Mouse (Mus musculus): Measurements from ENCODE around the gene Hp. TPM values are rescaled to one million over a fixed set of nuclear protein-coding genes. Genes with fewer than 3 reads are reported as not detected.
A peak's percentile ranks its signal among the peaks of the same experiment; 100 is the strongest.

The Hp gene
- total and polyA plus RNA-seq, 2 experiments from 2014 or later = 0.26 to 1.6 TPM

- DNase-seq (ENCODE audit: low spot score) = no peak
- WGBS = 84% methylated on average over 4 of the region's 4 CpGs
- Histone ChIP-seq H3K27me3 (ENCODE audit: insufficient read depth, low read length) (no peaks in the 10 kb centered on the region), H3K4me1 (ENCODE audit: insufficient read depth, low read length) (no peaks in the 10 kb centered on the region), H3K27ac (ENCODE audit: low read depth, low read length) (no peak overlapping the region), H3K4me2 (ENCODE audit: low read depth, low read length, poor library complexity, severe bottlenecking) (no peak overlapping the region), H3K9me3 (ENCODE audit: low read length) (no peaks in the 10 kb centered on the region), H3K4me3 (ENCODE audit: low read depth, low read length) (no peak overlapping the region), H3K9ac (replicated peaks; ENCODE audit: low read length, poor library complexity, severe bottlenecking) (no peak overlapping the region), H3K36me3 (ENCODE audit: insufficient read depth, low read length) (no peaks in the 10 kb centered on the region)
- no peak for TF ChIP-seq CTCF (IDR thresholded peaks at IDR 0.05)
- no peak for ATAC-seq (ENCODE audit: low FRiP score)
Observed at GRCm38 (mm10) chr8:109584293-109584692, 5.3 kb upstream of the Hp start.

DNA sequence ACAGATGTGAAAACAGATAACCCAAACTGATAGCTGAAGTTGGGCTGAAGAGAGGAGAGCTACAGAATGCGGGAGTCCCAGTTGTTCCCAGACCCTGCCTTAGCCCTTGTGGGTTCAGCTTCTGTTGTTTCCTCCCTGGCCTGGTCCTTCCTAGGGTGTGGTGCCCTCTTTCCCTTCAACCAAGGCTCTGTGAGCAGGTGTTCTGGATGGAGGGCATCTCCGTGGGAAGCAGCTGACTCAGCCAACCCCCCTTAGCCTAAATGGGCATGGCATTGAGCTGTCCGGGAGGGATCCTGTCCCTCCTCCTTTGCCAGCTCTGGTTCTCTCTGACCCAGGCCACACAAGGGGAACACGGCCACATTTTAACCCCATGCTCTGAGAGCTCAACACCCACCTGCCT, 2.7 kb downstream of the Hp start:
- H3K9me3 ChIP-seq (ENCODE audit: low read length) = no peaks in the 10 kb centered on the region
- H3K36me3 ChIP-seq (ENCODE audit: insufficient read depth, low read length) = 0 out of 2 replicates have a peak, but pooled peaks cover 7% of the 10 kb centered on the region
- no peaks in the 10 kb centered on the region for H3K27me3 ChIP-seq (ENCODE audit: insufficient read depth, low read length)
- H3K4me2 ChIP-seq (ENCODE audit: low read depth, low read length, poor library complexity, severe bottlenecking) = no peak overlapping the region
- no peaks in the 10 kb centered on the region for H3K4me1 ChIP-seq (ENCODE audit: insufficient read depth, low read length)
- WGBS = 79% methylated on average over 4 of the region's 4 CpGs
- no peak overlapping the region for H3K9ac ChIP-seq (replicated peaks; ENCODE audit: low read length, poor library complexity, severe bottlenecking)
- DNase-seq (ENCODE audit: low spot score) (no peak), ATAC-seq (ENCODE audit: low FRiP score) (no peak)
- H3K27ac ChIP-seq (ENCODE audit: low read depth, low read length) = no peak overlapping the region
- H3K4me3 ChIP-seq (ENCODE audit: low read depth, low read length) = no peak overlapping the region
- TF ChIP-seq CTCF (IDR thresholded peaks at IDR 0.05) = no peak

GRCm38 (mm10) chr8:109571139-109571538, 7.8 kb downstream of the Hp start:
- H3K27ac ChIP-seq (ENCODE audit: low read depth, low read length) = no peak overlapping the region
- no peak overlapping the region for H3K4me2 ChIP-seq (ENCODE audit: low read depth, low read length, poor library complexity, severe bottlenecking)
- no peak for ATAC-seq (ENCODE audit: low FRiP score)
- H3K36me3 ChIP-seq (ENCODE audit: insufficient read depth, low read length) = 0 out of 2 replicates have a peak, but pooled peaks cover 11% of the 10 kb centered on the region
- H3K4me1 ChIP-seq (ENCODE audit: insufficient read depth, low read length) = peaks cover 6% of the 10 kb centered on the region; the same call in 1 of the 2 replicates
- 91% methylated on average over 12 of the region's 12 CpGs for WGBS
- no peak for TF ChIP-seq CTCF (IDR thresholded peaks at IDR 0.05)
- no peak overlapping the region for H3K9ac ChIP-seq (replicated peaks; ENCODE audit: low read length, poor library complexity, severe bottlenecking)
- H3K9me3 ChIP-seq (ENCODE audit: low read length) = no peaks in the 10 kb centered on the region
- H3K4me3 ChIP-seq (ENCODE audit: low read depth, low read length) = no peak overlapping the region
- no peaks in the 10 kb centered on the region for H3K27me3 ChIP-seq (ENCODE audit: insufficient read depth, low read length)
- DNase-seq (ENCODE audit: low spot score) = no peak

DNA sequence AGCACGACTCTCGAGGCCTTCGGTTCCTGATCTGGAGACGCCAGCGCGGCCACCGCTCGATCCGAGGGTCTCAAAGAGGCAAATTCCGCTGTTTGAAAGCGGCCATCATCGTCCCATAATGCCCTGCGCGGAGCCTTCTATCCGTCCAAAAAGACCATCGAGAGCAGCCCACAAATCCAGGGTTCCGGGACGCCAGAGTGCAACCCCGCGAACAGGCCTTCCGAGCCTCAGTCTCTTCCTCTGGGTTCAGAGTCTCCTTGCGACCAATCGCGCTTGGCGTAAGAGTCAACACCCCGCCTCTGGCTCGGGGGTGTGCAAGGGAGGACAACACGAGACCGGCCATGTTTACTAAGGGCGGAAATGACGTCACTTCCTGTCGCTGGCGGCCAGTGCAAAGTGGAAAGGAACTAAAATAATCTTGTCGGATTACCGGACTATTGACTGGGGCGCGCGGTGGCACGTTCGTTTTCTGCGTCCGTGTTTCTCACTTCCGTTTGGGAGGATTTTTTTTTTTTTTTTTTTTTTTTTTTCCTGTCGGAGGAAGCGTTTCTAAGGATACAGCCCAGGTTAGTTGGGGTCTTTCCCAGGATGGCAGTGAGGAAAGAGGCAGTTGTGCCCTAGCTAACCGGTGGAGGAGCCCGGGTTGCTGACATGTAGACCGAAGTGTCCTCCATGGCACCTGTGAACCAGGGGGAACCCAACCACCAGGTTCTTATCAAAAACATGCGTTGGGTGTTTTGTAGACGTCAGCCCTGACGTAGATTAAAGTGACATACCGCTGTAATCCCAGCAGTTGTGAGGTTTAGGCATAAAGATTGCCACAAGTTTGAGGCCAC, 13.3 kb downstream of the Hp start, which contains the start of the genes Dhx38 and Txnl4b:
Gene Dhx38, minus strand, starts transcription at position 364 of the 836 bp plus-strand sequence.
Gene Txnl4b, plus strand, starts transcription at position 395 of the 836 bp plus-strand sequence.
- H3K36me3 ChIP-seq (ENCODE audit: insufficient read depth, low read length) = peaks cover 22% of the 10 kb centered on the region
- ATAC-seq (ENCODE audit: low FRiP score) (peak; percentile 99), DNase-seq (ENCODE audit: low spot score) (peak; percentile 100)
- peak within 1 kb of the TSS; percentile 89 for H3K4me2 ChIP-seq (ENCODE audit: low read depth, low read length, poor library complexity, severe bottlenecking)
- H3K27me3 ChIP-seq (ENCODE audit: insufficient read depth, low read length) = no peaks in the 10 kb centered on the region
- H3K27ac ChIP-seq (ENCODE audit: low read depth, low read length) = peak within 1 kb of the TSS; percentile 79
- under 1% methylated on average over 50 of the region's 52 CpGs for WGBS
- peak within 1 kb of the TSS; percentile 93 for H3K4me3 ChIP-seq (ENCODE audit: low read depth, low read length)
- no peak for TF ChIP-seq CTCF (IDR thresholded peaks at IDR 0.05)
- H3K4me1 ChIP-seq (ENCODE audit: insufficient read depth, low read length) = peaks cover 6% of the 10 kb centered on the region; the same call in 1 of the 2 replicates
- H3K9ac ChIP-seq (replicated peaks; ENCODE audit: low read length, poor library complexity, severe bottlenecking) = peak within 1 kb of the TSS; percentile 83
- no peaks in the 10 kb centered on the region for H3K9me3 ChIP-seq (ENCODE audit: low read length)

- ATAC-seq (ENCODE audit: low FRiP score) = no peak
- Histone ChIP-seq H3K4me3 (ENCODE audit: low read depth, low read length) (peak overlapping the region; percentile 93), H3K27me3 (ENCODE audit: insufficient read depth, low read length) (no peaks in the 10 kb centered on the region), H3K4me2 (ENCODE audit: low read depth, low read length, poor library complexity, severe bottlenecking) (peak overlapping the region; percentile 89), H3K9ac (replicated peaks; ENCODE audit: low read length, poor library complexity, severe bottlenecking) (peak overlapping the region; percentile 83), H3K36me3 (ENCODE audit: insufficient read depth, low read length) (peaks cover 32% of the 10 kb centered on the region), H3K4me1 (ENCODE audit: insufficient read depth, low read length) (peaks cover 6% of the 10 kb centered on the region; the same call in 1 of the 2 replicates), H3K9me3 (ENCODE audit: low read length) (no peaks in the 10 kb centered on the region), H3K27ac (ENCODE audit: low read depth, low read length) (peak overlapping the region; percentile 79)
- TF ChIP-seq CTCF (IDR thresholded peaks at IDR 0.05) = no peak
- WGBS = 4% methylated on average over 10 of the region's 10 CpGs
- DNase-seq (ENCODE audit: low spot score) = no peak
Observed at GRCm38 (mm10) chr8:109564766-109565165, 14.2 kb downstream of the Hp start.

DNA sequence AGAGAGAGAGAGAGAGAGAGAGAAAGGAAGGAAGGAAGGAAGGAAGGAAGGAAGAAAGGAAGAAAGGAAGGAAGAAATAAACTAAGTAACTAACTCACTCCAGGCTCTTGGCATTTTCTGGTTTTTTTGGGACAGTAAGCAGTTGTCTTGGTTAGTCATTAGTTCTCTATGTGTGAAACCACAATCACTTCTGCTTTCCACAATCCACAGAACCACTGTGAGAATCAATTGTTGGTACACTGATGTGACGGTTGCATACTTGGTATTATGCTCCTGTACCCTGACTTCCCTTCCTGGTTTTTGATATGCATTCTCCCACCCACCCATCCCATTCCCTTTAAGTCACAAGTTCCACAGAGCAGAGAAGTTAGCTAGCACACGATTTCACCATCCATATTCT, 15.1 kb downstream of the Hp start:
- peaks cover 6% of the 10 kb centered on the region; the same call in 1 of the 2 replicates for H3K4me1 ChIP-seq (ENCODE audit: insufficient read depth, low read length)
- H3K27ac ChIP-seq (ENCODE audit: low read depth, low read length) = no peak overlapping the region
- DNase-seq (ENCODE audit: low spot score) (no peak), ATAC-seq (ENCODE audit: low FRiP score) (no peak)
- TF ChIP-seq CTCF (IDR thresholded peaks at IDR 0.05) = no peak
- no peak overlapping the region for H3K9ac ChIP-seq (replicated peaks; ENCODE audit: low read length, poor library complexity, severe bottlenecking)
- 88% methylated on average over 2 of the region's 2 CpGs for WGBS
- no peak overlapping the region for H3K4me3 ChIP-seq (ENCODE audit: low read depth, low read length)
- H3K9me3 ChIP-seq (ENCODE audit: low read length) = no peaks in the 10 kb centered on the region
- H3K4me2 ChIP-seq (ENCODE audit: low read depth, low read length, poor library complexity, severe bottlenecking) = no peak overlapping the region
- peaks cover 37% of the 10 kb centered on the region for H3K36me3 ChIP-seq (ENCODE audit: insufficient read depth, low read length)
- H3K27me3 ChIP-seq (ENCODE audit: insufficient read depth, low read length) = no peaks in the 10 kb centered on the region

Data from midbrain, postnatal 0 days (tissue).